Mouse (Mus musculus) monocyte, adult 5-6 weeks (primary cell): ENCODE data around the gene Cd276. TPM values are rescaled to one million over a fixed set of nuclear protein-coding genes. Genes with fewer than 3 reads are reported as not detected.

Experiments
- ATAC-seq: fragments of 153-309, 156-312 bp; replicated peaks from 2 replicates; pipeline ENCODE4 v1.8.0; 2017; ENCODE audit warnings: mild to moderate bottlenecking; ENCODE audit not compliant: low TSS enrichment, insufficient number of reproducible peaks, severe bottlenecking, poor library complexity, low FRiP score
- total RNA-seq: library from RNA; stranded (forward); fragments of 200-1000, 200-491, 200-594 nt; gene quantifications from 3 replicates; pipeline ENCODE4 v1.2.3, GENCODE M21; 2017

Cd276 gene
- total RNA-seq, 1 experiment from 2014 or later = 7.2 TPM

GRCm38 (mm10) chr9:58554056-58554907, 955 bp downstream of the Cd276 start:
- no peak for ATAC-seq

DNA sequence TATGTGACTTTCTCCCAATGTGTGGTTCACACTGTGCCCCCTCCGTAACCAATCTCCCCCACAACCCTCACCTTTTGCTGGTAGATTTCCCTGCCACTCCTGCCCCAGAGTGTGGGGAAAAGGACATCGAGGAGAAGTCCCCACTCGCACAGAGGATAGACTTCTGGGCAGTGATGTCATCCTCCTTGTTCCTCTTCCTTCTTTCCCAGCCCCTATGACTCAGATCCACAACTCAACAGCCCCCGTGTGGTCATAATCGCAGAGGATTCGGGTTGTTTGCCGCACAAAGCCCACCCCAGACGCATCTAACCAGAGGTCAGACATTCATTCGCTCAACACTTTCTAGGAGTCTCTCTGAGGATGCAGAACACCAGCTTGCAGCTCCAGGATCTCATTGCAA, 3.2 kb downstream of the Cd276 start:
- peak; percentile 48; the same call in 1 of the 2 replicates for ATAC-seq

DNA sequence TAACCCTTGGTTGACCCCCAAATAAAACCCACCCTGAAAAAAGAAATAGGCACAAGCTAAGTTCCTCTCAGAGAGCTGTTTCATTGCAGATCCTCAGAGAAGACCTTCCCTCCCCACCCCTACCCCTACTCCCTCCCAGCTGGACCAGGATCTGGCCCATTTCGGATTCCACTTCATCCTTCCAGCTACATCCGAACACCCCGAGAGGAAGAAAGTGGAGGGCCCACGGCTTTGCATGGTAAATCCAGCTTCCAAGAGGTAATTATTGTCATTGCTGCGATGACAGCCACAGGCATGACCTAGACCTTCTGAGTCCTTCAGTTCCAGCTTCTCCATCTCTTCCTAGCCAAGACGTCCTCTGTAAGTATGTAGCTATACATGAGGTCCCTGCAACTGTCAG, 4.3 kb downstream of the Cd276 start:
- ATAC-seq = no peak

DNA sequence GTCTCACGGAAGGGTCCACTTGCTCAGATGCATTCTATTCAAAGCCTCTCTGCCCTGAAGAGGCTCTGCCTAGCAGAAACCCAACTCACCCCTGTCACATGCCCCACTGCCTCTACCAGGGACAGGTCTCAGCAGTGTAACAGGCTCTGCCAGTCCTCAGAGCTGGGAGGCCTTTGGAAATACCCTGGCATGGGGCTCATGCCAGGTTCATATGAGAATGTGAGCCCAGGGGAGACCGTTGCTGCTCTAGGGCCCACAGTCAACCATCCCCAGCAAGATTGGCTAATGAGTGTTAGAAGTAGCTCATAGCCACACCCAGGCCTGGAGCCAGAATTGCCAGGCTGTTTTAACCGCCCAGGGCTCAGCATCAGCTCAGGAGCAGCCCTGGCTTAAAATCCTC, 5.5 kb downstream of the Cd276 start:
- no peak for ATAC-seq

GRCm38 (mm10) chr9:58548897-58549296, 6.3 kb downstream of the Cd276 start:
- peak; percentile 55 for ATAC-seq

- ATAC-seq = no peak
These were observed 8.4 kb downstream of the Cd276 start for GRCm38 (mm10) chr9:58546630-58547360.

- ATAC-seq = no peak
These were observed 9.8 kb downstream of the Cd276 start for GRCm38 (mm10) chr9:58545428-58545827.

GRCm38 (mm10) chr9:58544879-58545324, 10.3 kb downstream of the Cd276 start:
- ATAC-seq = no peak

- peak; percentile 47; the same call in 1 of the 2 replicates for ATAC-seq
These were observed 13.3 kb downstream of the Cd276 start for GRCm38 (mm10) chr9:58541895-58542338.

GRCm38 (mm10) chr9:58539886-58540285, 15.4 kb downstream of the Cd276 start:
- ATAC-seq = peak; percentile 36

DNA sequence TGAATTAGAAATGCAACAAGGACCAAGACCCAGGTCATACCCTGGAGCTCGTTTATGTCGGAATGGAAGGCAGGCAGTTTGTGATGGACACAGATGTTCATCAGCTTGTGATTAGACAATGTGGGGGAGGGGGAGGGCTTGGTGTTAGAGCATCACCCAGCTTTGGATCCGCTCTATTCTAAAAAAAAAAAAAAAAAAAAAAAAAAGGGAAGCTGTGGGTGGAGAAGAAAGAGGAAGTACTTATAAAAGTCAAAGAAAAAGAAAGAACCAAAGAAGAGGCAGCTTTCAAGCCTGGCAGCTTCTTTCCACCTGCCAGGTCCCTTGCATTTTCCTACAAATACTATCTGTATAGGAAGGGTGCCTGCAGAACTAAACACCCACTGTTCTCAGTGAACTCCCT, 17.5 kb downstream of the Cd276 start:
- 0 out of 2 replicates have a peak, but pooled peaks have one; percentile 4 for ATAC-seq

GRCm38 (mm10) chr9:58535447-58536134, 19.6 kb downstream of the Cd276 start:
- peak; percentile 48; the same call in 1 of the 2 replicates for ATAC-seq

GRCm38 (mm10) chr9:58534766-58535165, 20.5 kb downstream of the Cd276 start:
- ATAC-seq = peak; percentile 42; the same call in 1 of the 2 replicates

DNA sequence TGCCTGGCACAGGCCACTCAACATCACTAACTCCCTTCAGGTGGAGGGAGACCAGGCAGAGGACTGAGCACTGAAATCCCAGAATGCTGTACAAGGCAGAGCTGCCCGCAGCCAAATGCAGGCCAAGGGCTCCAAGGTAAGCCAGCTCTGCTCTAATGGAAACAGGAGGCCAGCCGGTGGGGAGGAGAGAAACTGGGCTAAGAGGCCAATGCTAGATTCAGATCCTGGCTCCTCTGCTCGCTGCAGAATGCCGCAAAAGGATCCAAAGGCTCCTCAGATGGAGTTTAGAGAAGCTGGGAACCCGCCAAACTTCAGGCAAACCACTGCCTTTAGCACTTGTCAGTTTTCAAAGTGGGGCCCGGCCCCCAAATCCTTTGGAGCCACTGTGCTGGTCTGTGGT, 21.9 kb downstream of the Cd276 start:
- ATAC-seq = no peak

GRCm38 (mm10) chr9:58532236-58532635, 23.0 kb downstream of the Cd276 start:
- ATAC-seq = no peak

DNA sequence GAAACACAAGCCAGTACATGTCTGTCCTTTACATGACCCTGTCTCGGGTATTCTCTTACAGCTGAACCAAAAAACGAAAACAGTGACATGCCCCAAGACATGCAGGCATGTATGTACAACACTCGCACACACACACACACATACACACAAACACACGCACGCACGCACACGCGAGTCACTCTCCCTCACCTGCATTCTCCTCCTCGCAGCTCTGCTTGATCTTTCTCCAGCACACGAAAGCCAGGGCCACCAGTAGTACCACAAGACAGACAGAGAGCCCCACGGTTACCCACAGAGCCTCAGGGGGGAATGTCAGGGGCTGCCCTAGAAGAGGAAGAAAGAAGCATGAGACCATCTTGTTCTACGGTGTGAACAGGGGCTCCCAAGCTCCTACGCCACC, 24.8 kb downstream of the Cd276 start:
- ATAC-seq = no peak

DNA sequence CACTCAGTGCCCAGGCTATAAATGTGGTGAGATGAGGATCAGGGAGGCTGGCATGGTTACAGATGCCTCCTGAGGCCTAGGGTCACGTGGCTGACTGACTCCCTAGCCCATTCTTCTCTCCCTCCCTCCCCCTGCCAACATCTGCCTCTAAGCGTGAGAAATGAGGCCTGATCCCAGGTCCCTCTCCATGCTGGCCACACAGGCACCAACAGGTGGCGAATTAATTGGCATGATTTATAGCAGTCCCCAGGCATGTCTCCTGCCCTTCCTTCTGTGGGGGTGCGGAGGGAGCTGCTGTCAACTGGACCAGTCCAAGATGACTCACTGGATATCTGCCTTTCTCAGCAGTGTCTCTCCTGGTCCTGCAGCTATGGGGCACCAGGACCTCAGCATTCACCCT, 27.4 kb downstream of the Cd276 start:
- ATAC-seq = no peak

- no peak for ATAC-seq
These were observed 30.1 kb downstream of the Cd276 start for GRCm38 (mm10) chr9:58525108-58525507.

DNA sequence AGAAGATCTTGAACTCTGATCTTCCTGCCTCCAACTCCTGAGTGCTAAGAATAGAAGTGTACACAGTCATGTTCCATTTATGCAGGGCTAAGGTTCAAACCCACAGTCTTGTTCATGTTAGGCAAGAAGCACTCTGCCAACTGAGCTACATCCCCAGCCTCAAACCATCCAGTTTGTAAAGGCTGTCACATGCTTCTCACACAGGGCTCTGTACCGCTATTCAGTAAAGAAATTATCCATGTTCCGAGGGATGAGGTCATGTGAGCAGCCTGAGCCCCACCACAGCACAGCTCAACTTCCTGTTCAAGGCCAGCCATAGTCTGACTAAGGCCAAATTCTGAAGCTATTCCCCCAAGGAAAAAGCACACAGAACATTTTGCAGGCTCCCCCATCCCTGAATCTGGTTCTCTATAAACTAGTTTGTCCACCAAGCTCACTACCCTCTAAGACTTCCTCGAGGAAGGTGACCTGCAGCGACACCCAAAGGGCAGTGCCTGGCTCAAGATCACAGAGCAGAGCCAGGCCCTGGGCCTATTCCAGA, 33.3 kb downstream of the Cd276 start:
- ATAC-seq = no peak
